Mouse (Mus musculus) urinary bladder, postnatal 25 days (tissue): ENCODE results near the gene Tenm3.
A peak's percentile ranks its signal among the peaks of the same experiment; 100 is the strongest.

Source experiments
- DNase-seq: peaks from one replicate; pipeline ENCODE4 v3.0.0; 2022; ENCODE audit warnings: low spot score

Tenm3 gene

GRCm38 (mm10) chr8:48843931-48844285 lies at the start of gene Tenm3:
TSS of gene Tenm3 (minus strand) at chr8:48843951.
- peak; percentile 6 for DNase-seq

GRCm38 (mm10) chr8:48890216-48890765 lies 46.5 kb upstream of the Tenm3 start:
- no peak for DNase-seq

GRCm38 (mm10) chr8:48884270-48884669 lies 40.5 kb upstream of the Tenm3 start:
- DNase-seq: no peak

DNA sequence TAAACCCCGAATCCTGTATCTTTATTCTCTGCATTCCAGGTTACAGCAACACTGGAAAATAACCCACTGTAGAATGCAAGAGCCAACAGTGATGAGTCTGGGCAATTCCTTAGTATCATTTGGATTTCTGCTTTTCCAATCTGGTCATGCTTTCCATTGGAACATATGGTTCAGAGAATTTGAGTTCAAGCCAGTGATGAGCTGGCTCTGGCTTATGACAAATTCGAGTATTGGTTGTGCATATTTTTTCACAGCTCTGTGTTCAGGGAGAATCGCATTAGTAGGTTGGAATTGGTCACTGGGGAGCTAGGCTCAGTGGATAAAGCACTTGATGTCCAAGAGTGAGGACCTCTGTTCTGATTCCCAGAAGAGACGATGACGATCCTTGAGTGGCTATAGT lies 36.8 kb upstream of the Tenm3 start:
- no peak for DNase-seq

- DNase-seq: no peak
Observed at GRCm38 (mm10) chr8:48865972-48866371, 22.2 kb upstream of the Tenm3 start.

DNA sequence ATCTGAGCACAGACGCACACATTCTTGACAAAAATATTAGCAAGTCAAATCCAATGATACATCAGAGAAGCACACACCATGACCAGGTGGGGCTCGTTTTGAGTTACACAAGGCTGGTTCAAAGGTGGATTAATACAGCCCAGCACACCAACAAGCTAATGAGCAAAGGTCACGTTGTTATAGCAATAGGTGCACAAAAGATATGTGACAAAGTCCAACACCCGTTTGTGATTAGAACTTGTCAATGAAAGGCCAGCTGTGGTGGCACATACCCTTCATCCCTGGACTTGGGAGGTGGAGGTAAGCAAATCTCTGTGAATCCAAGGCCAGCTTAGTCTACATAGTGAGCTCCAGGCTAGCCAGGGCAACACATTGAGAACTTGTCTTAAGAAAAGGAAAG lies 21.7 kb upstream of the Tenm3 start:
- DNase-seq: no peak

- no peak for DNase-seq
Observed at GRCm38 (mm10) chr8:48850223-48851010, 6.7 kb upstream of the Tenm3 start.

GRCm38 (mm10) chr8:48849091-48849616 lies 5.4 kb upstream of the Tenm3 start:
- DNase-seq: no peak

- no peak for DNase-seq
Observed at GRCm38 (mm10) chr8:48844961-48845360, 1.2 kb upstream of the Tenm3 start.

DNA sequence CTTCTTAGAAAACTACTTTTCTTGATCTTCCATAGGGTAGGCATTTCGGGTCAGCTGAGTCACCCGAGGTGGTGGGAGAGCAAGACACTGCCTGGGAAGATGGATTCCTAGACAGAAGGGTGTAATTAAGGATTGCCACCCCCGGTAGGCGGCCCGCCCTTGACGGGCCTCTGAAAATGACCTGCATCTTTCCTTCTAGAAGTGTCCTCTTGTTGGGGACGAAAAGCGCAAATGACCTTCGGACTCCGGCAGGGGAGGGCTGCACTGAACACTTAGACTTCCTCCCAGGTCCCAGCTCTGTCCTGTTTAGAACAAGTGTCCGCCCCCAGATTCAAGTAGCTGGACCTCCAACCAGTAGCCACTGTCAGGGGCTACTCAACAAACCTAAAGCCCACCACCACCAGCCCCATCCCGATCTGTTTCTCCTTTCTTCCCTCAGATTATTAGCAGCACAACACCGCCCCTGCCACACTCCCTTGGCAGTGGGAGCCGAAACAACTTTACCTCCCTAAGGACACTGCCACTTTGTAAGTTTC lies 687 bp upstream of the Tenm3 start:
- DNase-seq: no peak

GRCm38 (mm10) chr8:48842991-48843930 lies 490 bp downstream of the Tenm3 start:
- DNase-seq: peak; percentile 27

DNA sequence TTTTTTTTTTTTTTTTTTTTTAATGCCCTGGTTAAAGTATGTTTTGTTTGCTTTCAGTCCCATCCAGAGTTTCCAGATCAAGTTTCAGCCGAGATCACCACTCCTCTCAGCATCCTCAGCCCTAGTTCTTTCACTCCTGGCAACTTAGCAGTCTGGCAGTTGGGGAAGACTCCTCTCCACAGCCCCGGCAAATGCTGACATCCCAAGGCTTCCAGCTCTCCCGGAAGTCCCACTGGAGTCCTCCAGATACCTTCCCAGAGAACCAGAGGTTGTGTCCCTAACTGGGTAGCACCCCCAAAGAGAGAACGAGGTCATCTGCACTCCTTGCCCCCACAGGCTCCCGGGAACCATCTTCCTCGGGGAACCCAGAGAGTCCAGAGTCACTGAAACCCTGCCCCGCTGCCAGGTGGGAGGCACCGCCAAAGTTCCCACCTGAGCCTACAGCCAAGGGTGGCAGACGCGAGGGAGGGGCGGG lies 1.2 kb downstream of the Tenm3 start:
- DNase-seq: peak; percentile 11

- no peak for DNase-seq
Observed at GRCm38 (mm10) chr8:48842035-48842434, 1.7 kb downstream of the Tenm3 start.

GRCm38 (mm10) chr8:48835745-48836144 lies 8.0 kb downstream of the Tenm3 start:
- no peak for DNase-seq

DNA sequence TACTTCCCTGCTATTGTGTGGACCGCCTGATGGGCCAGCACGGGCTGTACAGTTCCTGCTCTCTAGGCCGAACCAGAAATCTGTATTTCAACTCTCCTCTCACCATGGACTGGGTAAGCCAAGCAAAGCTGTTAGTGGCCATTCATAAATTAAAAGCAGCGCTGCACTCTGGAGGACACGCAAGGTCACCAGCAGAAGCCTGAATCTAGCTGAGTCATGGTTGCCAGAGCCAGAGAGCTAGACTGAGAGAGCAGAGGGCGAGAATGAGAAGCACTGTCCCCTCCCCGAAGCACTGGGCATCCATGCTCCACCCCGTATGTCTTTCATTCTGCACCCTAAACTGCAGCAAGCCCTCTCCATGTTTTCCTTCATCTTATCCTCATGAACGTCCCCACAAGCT lies 16.3 kb downstream of the Tenm3 start:
- no peak for DNase-seq

GRCm38 (mm10) chr8:48825666-48826065 lies 18.1 kb downstream of the Tenm3 start:
- DNase-seq: no peak

DNA sequence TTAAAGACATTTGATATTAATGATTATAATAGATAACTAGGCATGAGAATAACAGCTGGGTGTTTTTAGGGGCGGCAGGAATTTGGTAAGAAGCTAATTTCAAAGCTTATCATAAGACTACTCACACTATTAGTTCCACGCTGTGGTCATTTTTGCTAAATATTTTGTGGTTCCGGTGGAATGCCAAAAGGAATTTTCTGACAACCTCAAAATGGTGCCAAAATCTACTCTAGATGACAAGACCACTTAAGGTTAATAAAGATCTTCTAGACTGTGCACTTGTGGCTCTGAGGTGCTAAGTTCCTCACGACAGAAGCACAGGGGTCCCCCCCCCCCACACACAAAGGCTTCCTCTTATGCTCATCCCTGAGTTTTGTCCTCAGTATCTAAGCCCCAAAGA lies 21.5 kb downstream of the Tenm3 start:
- DNase-seq: no peak

DNA sequence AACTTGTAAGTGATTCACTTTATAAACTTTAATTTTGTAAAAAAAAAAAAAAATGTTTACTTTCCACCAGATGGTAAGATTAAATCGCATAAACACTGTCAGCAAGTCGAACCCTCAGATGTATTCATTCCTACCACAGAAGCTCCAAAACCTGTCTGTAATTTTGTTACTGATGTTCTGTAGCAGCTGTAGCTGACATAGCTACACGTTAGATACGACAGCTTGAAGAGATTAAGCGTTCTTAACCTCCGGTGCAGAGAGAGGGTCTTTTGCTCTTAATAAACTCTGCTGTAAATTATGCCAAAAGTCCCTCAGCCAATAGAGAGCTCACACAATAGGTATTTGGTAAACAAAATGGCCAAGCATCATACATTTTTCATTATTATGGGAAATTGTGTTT lies 23.8 kb downstream of the Tenm3 start:
- DNase-seq: no peak

DNA sequence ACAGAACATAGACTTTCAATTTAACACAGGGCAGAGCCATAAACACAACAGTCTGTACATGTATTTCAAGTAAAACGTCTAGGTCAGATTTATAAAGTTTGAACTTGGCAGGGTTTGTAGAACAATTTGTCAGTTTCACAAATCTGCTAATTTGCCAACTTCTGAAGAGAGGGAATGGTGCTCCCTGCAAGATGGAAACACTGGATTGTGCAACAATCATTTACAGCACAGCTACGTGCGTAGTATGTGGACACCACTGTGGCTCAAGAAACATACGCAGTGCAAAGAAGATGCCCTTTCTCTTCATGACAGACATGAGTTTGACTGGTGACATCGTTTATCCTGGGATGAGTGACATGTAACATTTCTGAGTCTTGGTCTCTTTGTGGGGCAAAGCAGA lies 24.4 kb downstream of the Tenm3 start:
- no peak for DNase-seq

DNA sequence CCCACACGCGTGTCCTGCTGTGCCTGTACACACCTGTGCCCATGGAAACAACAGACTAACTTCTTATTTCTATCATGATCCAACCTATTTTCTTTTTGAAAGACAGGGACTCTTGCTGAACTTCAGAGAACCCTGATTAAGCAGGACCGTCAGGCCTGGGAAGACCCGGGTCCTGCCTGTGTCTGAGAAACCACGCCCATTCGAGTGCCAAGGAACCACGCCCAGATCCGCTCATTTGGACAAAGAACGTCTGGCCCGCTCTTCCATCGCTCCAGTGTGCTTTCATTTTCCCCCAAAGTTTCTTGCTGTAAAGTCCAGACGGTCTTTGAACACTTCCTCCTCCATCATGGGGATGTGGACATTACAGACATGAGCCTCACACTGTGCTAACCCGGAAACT lies 26.8 kb downstream of the Tenm3 start:
- no peak for DNase-seq

- no peak for DNase-seq
Observed at GRCm38 (mm10) chr8:48812196-48812741, 31.5 kb downstream of the Tenm3 start.

- no peak for DNase-seq
Observed at GRCm38 (mm10) chr8:48810615-48811014, 33.1 kb downstream of the Tenm3 start.
